Mouse (Mus musculus): ENCODE measurements around the gene Hist1h2bg. TPM values are rescaled to one million over a fixed set of nuclear protein-coding genes. Genes with fewer than 3 reads are reported as not detected.
"Not testable (repeated sequence)": the region's sequence is repeated elsewhere in the genome, so short reads cannot be mapped to it uniquely, and the experiment has no call there.

Hist1h2bg gene
- polyA plus RNA-seq, 1 experiment from 2014 or later: 4.1 TPM

DNA sequence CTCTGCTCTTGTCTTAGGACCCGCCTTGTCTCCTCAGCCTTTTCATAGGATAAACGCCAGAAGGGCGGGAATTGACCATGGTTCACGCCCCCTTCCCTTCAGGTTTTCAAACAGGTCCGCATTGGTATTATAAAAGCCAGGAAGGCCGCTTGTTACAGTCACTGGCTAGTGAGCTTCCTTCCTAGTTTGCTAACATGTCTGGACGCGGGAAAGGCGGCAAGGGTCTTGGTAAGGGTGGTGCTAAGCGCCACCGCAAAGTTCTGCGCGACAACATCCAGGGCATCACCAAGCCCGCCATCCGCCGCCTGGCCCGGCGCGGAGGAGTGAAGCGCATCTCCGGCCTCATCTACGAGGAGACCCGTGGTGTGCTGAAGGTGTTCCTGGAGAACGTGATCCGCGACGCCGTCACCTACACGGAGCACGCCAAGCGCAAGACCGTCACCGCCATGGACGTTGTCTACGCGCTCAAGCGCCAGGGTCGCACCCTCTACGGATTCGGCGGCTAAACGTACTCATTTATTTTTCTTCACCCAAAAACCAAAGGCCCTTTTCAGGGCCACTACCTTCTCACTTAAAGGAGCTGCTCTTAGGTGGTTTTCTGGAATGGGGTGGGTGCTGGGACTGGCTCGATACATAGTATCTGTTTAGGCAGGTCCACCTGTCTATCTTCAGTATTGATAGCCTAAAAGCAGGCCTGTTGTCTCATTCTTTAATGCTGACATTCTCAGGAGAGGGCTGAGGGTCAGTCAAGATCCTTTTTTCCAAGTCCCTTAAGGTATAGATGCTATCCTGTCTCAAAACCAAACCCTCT is 10.4 kb downstream of the Hist1h2bg start, which contains the start of gene Hist1h4d:
TSS of gene Hist1h4d (plus strand) at position 191 of the 811 bp plus-strand sequence.
- Histone ChIP-seq H3K36me3 (ENCODE audit: insufficient read depth, low read length) (no peaks in the 10 kb centered on the region), H3K27ac (peak within 1 kb of the TSS; percentile 97), H3K9ac (ENCODE audit: low read depth, low read length) (peak within 1 kb of the TSS; percentile 67), H3K4me3 (replicated peaks; ENCODE audit: low read depth, low read length) (peak within 1 kb of the TSS; percentile 50), H3K27me3 (ENCODE audit: insufficient read depth, low read length) (no peaks in the 10 kb centered on the region), H3K4me1 (replicated peaks; ENCODE audit: insufficient read depth, low read length) (peaks cover under 1% of the 10 kb centered on the region; the same call in 1 of the 2 replicates), H3K4me2 (ENCODE audit: low read length) (peak within 1 kb of the TSS; percentile 79), H3K9me3 (replicated peaks; ENCODE audit: low read length) (no peaks in the 10 kb centered on the region)
- no peak for TF ChIP-seq CTCF (IDR thresholded peaks at IDR 0.05; ENCODE audit: low read depth)
- WGBS: under 1% methylated on average over 42 of the region's 43 CpGs
- DNase-seq (ENCODE audit: low spot score) (peak; percentile 97), ATAC-seq (replicated peaks; ENCODE audit: low FRiP score, low read depth) (peak; percentile 88)

DNA sequence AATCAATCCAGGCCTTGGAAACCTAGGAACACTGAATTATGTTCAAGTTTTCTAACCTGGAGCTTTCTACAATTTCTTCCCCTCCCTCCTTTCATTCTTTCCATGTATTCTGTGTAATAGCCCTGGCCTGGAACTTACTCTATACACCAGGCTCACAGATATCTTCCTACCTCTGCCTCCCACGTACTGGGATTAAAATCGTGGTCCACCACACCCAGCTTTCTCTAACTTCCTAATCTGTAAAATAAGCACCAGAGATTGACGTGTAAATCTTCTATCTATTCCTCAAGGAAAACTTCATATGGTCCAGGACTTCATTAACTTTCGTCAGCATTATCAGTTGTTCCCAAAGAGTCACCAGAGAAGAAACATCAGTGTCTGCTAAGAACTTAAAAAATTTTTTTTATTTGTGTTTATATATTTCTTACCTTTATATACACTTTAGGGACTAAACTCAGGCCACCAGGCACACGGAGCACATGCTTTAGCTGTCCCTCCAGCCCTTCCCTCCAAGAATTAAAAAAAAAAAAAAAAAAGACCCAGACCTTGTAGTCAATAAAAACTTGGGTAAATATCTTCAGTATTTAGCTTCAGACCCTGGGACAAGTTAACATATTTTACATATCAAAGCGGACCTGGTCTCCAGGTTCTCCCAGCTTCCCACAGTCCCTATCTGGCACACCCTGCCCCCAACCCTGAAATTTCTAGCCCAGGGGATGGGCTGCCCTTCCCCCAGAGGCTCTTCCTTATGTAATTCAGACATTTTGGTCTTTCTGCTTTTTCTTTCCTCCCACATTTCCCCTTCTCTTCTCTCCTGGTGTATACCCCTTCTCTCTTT is 11.2 kb downstream of the Hist1h2bg start:
- WGBS: 7% methylated on average over 6 of the region's 6 CpGs
- DNase-seq (ENCODE audit: low spot score) (peak; percentile 16), ATAC-seq (replicated peaks; ENCODE audit: low FRiP score, low read depth) (no peak)
- TF ChIP-seq CTCF (IDR thresholded peaks at IDR 0.05; ENCODE audit: low read depth): no peak
- Histone ChIP-seq H3K27ac (peak overlapping the region; percentile 97), H3K4me2 (ENCODE audit: low read length) (peak overlapping the region; percentile 79), H3K4me1 (replicated peaks; ENCODE audit: insufficient read depth, low read length) (no peaks in the 10 kb centered on the region), H3K9ac (ENCODE audit: low read depth, low read length) (peak overlapping the region; percentile 67), H3K9me3 (replicated peaks; ENCODE audit: low read length) (no peaks in the 10 kb centered on the region), H3K27me3 (ENCODE audit: insufficient read depth, low read length) (no peaks in the 10 kb centered on the region), H3K36me3 (ENCODE audit: insufficient read depth, low read length) (no peaks in the 10 kb centered on the region), H3K4me3 (replicated peaks; ENCODE audit: low read depth, low read length) (peak overlapping the region; percentile 50)

DNA sequence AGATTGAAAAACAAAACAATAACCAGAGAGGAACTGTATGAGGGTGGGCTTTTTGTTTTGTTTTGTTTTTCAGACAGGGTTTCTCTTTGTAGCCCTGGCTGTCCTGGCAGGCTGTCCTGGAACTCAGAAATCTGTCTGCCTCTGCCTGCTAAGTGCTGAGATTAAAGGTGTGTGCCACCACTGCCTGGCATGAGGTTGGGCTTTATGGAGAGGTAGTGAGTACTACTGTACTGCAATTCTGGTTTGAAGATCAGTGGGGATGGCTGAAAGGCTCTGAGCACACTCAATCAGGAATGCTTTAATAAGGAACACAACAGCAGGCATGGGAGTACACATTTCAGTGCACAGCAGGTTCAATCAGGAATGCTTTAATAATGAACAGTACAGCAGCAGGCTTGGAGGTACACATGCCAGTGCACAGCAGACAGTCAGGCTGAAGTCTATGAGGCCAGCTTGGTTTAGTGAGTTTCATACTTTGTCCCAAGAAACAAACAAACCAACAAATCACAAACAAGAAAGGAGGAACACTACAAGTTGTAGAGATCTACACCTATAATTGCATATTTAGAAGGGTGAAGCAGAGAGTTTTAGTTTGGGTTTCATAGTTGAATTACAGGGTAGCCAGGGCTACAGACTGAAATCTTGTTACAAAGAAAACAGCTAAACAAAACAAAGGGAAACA is 12.3 kb downstream of the Hist1h2bg start:
- Histone ChIP-seq H3K4me1 (replicated peaks; ENCODE audit: insufficient read depth, low read length) (no peaks in the 10 kb centered on the region), H3K9me3 (replicated peaks; ENCODE audit: low read length) (no peaks in the 10 kb centered on the region), H3K27ac (peak overlapping the region; percentile 97), H3K36me3 (ENCODE audit: insufficient read depth, low read length) (no peaks in the 10 kb centered on the region), H3K9ac (ENCODE audit: low read depth, low read length) (no peak overlapping the region), H3K4me2 (ENCODE audit: low read length) (no peak overlapping the region; the same call in 1 of the 2 replicates), H3K4me3 (replicated peaks; ENCODE audit: low read depth, low read length) (no peak overlapping the region), H3K27me3 (ENCODE audit: insufficient read depth, low read length) (no peaks in the 10 kb centered on the region)
- no peak for DNase-seq (ENCODE audit: low spot score)
- no peak for TF ChIP-seq CTCF (IDR thresholded peaks at IDR 0.05; ENCODE audit: low read depth)
- ATAC-seq (replicated peaks; ENCODE audit: low FRiP score, low read depth): no peak

DNA sequence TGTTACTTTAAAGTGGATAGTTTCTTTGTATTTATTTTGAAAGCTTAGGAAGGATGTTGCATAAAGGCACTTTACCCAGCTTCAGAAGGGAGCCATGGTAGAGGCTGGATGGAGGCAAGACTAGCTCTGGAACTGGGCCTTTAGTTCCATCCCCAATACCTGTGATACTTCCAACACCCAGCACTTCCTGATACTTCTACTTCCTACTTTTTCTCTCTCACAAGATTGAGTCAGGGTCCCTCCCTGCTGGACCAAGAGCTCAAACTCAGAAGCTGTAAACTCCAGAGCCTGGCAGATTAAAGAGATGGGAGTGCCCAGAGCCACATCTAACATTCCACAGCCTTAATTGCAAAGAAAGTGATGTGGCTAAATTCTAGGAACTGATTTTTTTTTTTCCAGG is 13.1 kb downstream of the Hist1h2bg start:
- no peaks in the 10 kb centered on the region for H3K9me3 ChIP-seq (replicated peaks; ENCODE audit: low read length)
- peak overlapping the region; percentile 97 for H3K27ac ChIP-seq
- peak overlapping the region; percentile 76 for H3K9ac ChIP-seq (ENCODE audit: low read depth, low read length)
- no peak for ATAC-seq (replicated peaks; ENCODE audit: low FRiP score, low read depth)
- no peak for TF ChIP-seq CTCF (IDR thresholded peaks at IDR 0.05; ENCODE audit: low read depth)
- H3K4me3 ChIP-seq (replicated peaks; ENCODE audit: low read depth, low read length): peak overlapping the region; percentile 49; the same call in 1 of the 2 replicates
- peak; percentile 84 for DNase-seq (ENCODE audit: low spot score)
- H3K4me2 ChIP-seq (ENCODE audit: low read length): peak overlapping the region; percentile 78
- H3K4me1 ChIP-seq (replicated peaks; ENCODE audit: insufficient read depth, low read length): no peaks in the 10 kb centered on the region
- H3K36me3 ChIP-seq (ENCODE audit: insufficient read depth, low read length): no peaks in the 10 kb centered on the region
- H3K27me3 ChIP-seq (ENCODE audit: insufficient read depth, low read length): no peaks in the 10 kb centered on the region

DNA sequence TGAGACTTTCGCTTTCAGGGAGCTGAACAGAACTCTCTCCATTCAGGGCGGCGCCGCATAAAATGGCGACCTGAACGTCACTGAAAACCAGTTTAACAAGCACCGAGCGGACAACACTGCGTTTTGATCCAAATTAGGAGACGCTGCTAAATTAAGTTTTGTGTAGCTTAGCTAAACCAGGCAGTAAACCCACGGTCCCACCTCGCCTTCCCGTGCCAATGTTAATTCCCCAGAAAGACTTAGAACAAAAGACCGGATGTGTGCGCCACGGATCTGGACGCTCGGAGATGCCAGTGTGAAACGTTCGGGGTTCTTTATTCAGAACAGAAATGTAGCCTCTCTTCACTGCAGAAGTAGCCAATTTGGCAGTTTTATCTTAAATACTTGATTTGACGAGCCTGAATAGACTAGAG is 13.8 kb downstream of the Hist1h2bg start:
- WGBS: under 1% methylated on average over 21 of the region's 21 CpGs
- TF ChIP-seq CTCF (IDR thresholded peaks at IDR 0.05; ENCODE audit: low read depth): no peak

DNA sequence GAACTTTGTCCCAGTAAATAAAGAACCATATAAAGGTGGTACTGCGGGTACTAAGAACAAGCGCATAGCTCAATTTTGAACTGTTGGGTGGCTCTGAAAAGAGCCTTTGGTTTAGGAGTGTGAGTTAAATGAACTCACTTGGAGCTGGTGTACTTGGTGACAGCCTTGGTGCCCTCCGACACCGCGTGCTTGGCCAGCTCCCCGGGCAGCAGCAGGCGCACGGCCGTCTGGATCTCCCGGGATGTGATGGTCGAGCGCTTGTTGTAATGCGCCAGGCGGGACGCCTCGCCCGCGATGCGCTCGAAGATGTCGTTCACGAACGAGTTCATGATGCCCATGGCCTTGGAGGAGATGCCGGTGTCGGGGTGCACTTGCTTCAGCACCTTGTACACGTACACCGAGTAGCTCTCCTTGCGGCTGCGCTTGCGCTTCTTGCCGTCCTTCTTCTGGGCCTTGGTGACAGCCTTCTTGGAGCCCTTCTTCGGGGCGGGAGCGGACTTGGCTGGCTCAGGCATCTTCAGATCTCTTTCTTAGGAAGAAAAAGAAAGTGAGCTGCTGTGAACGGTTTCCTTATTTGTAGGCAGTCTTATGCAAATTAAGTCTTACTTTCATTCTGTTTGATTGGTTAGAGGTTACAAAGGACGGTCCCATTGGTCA is 14.4 kb downstream of the Hist1h2bg start:
- peak overlapping the region; percentile 49 for H3K4me3 ChIP-seq (replicated peaks; ENCODE audit: low read depth, low read length)
- peak overlapping the region; percentile 76 for H3K9ac ChIP-seq (ENCODE audit: low read depth, low read length)
- not testable (repeated sequence) for H3K27me3 ChIP-seq (ENCODE audit: insufficient read depth, low read length); H3K4me1 ChIP-seq (replicated peaks; ENCODE audit: insufficient read depth, low read length); H3K36me3 ChIP-seq (ENCODE audit: insufficient read depth, low read length); H3K9me3 ChIP-seq (replicated peaks; ENCODE audit: low read length)
- H3K4me2 ChIP-seq (ENCODE audit: low read length): peak overlapping the region; percentile 78
- 0% methylated on average over 21 of the region's 36 CpGs for WGBS
- ATAC-seq (replicated peaks; ENCODE audit: low FRiP score, low read depth): peak; percentile 82
- peak overlapping the region; percentile 97 for H3K27ac ChIP-seq
- peak; percentile 98 for DNase-seq (ENCODE audit: low spot score)

More for the DNA sequence above, 13.8 kb downstream of the Hist1h2bg start:
- ATAC-seq (replicated peaks; ENCODE audit: low FRiP score, low read depth): no peak
- Histone ChIP-seq H3K4me1 (replicated peaks; ENCODE audit: insufficient read depth, low read length) (no peaks in the 10 kb centered on the region), H3K27me3 (ENCODE audit: insufficient read depth, low read length) (no peaks in the 10 kb centered on the region), H3K9ac (ENCODE audit: low read depth, low read length) (peak overlapping the region; percentile 76), H3K36me3 (ENCODE audit: insufficient read depth, low read length) (no peaks in the 10 kb centered on the region), H3K4me2 (ENCODE audit: low read length) (peak overlapping the region; percentile 78), H3K4me3 (replicated peaks; ENCODE audit: low read depth, low read length) (peak overlapping the region; percentile 49), H3K27ac (peak overlapping the region; percentile 97), H3K9me3 (replicated peaks; ENCODE audit: low read length) (no peaks in the 10 kb centered on the region)
- peak; percentile 86 for DNase-seq (ENCODE audit: low spot score)

Data from kidney, postnatal 0 days (tissue).